Mouse (Mus musculus): ENCODE measurements around the gene Mst1. TPM values are rescaled to one million over a fixed set of nuclear protein-coding genes. Genes with fewer than 3 reads are reported as not detected.
A peak's percentile ranks its signal among the peaks of the same experiment; 100 is the strongest.

Gene Mst1
- total RNA-seq, 2 experiments from 2014 or later = 6.6 to 48.8 TPM

- no peak for ATAC-seq (replicated peaks; ENCODE audit: low FRiP score, poor library complexity, severe bottlenecking)
Measured at GRCm38 (mm10) chr9:108055661-108056237, 24.5 kb upstream of the Mst1 start.

GRCm38 (mm10) chr9:108056361-108057261 is 23.6 kb upstream of the Mst1 start:
- no peak for ATAC-seq (replicated peaks; ENCODE audit: low FRiP score, poor library complexity, severe bottlenecking)

GRCm38 (mm10) chr9:108057262-108057562 is 23.0 kb upstream of the Mst1 start:
- no peak for ATAC-seq (replicated peaks; ENCODE audit: low FRiP score, poor library complexity, severe bottlenecking)

- no peak for ATAC-seq (replicated peaks; ENCODE audit: low FRiP score, poor library complexity, severe bottlenecking)
Measured at GRCm38 (mm10) chr9:108058291-108058690, 21.9 kb upstream of the Mst1 start.

- no peak for ATAC-seq (replicated peaks; ENCODE audit: low FRiP score, poor library complexity, severe bottlenecking)
Measured at GRCm38 (mm10) chr9:108062142-108062541, 18.1 kb upstream of the Mst1 start.

DNA sequence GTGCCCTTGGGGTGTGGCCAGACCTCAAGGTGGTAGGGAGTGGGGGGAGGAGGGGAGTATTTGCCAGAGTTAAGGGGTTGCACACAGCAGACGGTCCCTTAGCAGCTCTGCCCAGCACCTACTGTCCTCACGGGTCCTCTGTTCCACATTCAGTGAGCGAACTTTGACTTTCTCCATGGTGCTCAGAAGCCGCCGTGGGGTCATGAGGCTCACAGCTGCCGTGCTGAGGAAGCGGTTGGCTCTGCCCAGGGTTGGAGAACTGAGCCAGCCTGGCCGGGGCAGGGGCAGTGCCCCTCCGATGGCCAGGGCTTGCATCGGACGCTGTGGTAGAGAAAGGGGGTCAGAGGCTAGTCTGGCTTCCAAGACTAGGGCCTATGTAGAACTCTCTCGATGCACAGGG is 16.9 kb upstream of the Mst1 start:
- no peak for ATAC-seq (replicated peaks; ENCODE audit: low FRiP score, poor library complexity, severe bottlenecking)

GRCm38 (mm10) chr9:108065491-108066011 is 14.7 kb upstream of the Mst1 start:
- ATAC-seq (replicated peaks; ENCODE audit: low FRiP score, poor library complexity, severe bottlenecking) = peak; percentile 65

- ATAC-seq (replicated peaks; ENCODE audit: low FRiP score, poor library complexity, severe bottlenecking) = no peak
Measured at GRCm38 (mm10) chr9:108067199-108067598, 13.0 kb upstream of the Mst1 start.

GRCm38 (mm10) chr9:108067900-108068299 is 12.3 kb upstream of the Mst1 start:
- peak; percentile 63 for ATAC-seq (replicated peaks; ENCODE audit: low FRiP score, poor library complexity, severe bottlenecking)

- no peak for ATAC-seq (replicated peaks; ENCODE audit: low FRiP score, poor library complexity, severe bottlenecking)
Measured at GRCm38 (mm10) chr9:108069007-108069406, 11.2 kb upstream of the Mst1 start.

DNA sequence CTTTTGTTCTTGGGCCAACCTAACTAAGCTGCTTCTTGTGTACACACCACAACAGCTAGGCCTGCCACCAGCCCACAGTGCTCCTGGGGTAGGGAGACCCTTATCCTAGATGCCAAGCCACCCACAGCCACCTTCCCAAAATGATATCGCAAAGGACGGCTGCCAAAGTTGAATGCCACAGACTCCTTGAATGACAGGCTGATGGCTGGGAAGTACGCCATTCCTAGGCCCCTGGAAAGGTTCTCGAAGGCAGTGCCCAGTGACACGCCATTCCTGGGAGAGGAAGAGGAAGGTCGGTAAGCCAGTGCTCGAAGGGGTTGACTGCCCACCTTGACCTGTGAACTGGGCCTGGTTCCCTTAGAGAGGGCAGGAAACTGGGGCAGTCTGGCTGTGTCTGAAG is 10.7 kb upstream of the Mst1 start:
- ATAC-seq (replicated peaks; ENCODE audit: low FRiP score, poor library complexity, severe bottlenecking) = no peak

DNA sequence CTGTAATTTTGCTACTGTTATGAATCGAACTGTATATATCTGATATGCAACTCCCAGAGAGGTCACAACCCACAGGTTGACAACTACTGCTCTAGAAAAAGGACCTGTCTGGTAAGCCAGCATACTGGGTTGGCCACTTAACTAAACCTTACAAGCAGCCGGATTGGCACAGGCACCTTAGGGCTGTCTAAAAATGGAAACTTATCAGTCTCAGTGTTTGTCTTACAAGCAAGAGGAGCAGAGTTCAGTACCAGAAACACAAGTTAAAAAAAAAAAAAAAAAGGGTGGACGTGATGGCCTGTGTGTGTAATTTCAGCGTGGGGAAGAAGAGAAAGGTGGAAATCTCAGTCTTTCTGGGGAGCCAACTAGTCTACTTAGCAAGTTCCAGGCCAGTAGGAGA is 8.4 kb upstream of the Mst1 start:
- no peak for ATAC-seq (replicated peaks; ENCODE audit: low FRiP score, poor library complexity, severe bottlenecking)

GRCm38 (mm10) chr9:108072481-108072924 is 7.7 kb upstream of the Mst1 start:
- no peak for ATAC-seq (replicated peaks; ENCODE audit: low FRiP score, poor library complexity, severe bottlenecking)

DNA sequence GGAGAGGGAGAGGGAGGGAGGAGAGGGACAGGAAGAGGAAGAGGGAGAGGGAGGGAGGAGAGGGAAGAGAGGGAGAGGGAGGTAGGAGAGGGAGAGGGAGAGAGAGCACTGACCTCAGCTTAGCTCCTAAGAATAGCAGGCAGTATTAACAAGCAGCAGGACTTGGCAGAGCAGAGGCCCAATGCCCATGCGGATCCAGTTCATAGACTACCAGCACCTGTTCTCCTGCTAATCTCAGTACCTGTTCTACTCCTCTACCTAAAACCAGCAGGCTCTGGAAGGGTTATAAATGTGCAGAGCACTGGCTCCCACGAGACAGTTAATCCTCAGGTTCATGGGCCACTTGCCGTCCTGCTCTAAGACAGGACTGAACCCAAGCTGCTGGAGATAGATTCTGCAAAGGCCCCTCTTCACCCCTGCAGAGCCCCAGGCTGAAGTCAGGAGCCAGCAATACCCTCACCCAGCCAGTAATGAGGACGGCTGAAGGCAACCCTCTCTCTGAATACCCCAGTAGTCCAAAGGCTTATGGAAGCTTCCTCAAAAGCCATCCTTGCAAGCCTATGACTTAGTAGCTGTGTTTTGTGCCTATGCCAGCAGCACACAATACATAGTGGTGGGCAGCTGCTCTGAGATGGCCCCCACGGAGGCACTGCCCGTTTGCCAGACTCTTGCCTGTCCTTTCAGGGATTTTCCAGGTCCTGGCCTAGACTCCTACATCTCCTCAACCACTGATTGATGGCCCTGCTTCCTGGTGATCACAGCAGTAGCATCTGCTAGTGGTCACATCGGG is 6.9 kb upstream of the Mst1 start:
- ATAC-seq (replicated peaks; ENCODE audit: low FRiP score, poor library complexity, severe bottlenecking) = no peak

DNA sequence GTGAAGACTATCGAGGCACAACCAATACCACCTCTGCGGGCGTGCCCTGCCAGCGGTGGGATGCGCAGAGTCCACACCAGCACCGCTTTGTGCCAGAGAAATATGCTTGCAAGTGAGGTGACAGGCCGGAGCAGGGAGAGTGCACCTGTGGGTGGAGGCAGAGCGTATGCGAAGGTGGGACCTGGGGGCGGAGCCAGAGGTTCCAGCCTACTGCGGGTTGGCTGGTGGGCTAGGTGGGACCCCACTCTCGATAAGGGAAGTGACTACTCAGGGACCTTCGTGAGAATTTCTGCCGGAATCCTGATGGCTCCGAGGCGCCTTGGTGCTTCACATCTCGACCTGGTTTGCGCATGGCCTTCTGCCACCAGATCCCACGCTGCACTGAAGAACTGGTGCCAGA is 2.3 kb downstream of the Mst1 start:
- peak; percentile 12; the same call in 1 of the 2 replicates for ATAC-seq (replicated peaks; ENCODE audit: low FRiP score, poor library complexity, severe bottlenecking)

GRCm38 (mm10) chr9:108082988-108083431 is 2.8 kb downstream of the Mst1 start, which contains the start of gene Rnf123:
Rnf123 (minus strand) TSS chr9:108083346.
- peak; percentile 33 for ATAC-seq (replicated peaks; ENCODE audit: low FRiP score, poor library complexity, severe bottlenecking)

DNA sequence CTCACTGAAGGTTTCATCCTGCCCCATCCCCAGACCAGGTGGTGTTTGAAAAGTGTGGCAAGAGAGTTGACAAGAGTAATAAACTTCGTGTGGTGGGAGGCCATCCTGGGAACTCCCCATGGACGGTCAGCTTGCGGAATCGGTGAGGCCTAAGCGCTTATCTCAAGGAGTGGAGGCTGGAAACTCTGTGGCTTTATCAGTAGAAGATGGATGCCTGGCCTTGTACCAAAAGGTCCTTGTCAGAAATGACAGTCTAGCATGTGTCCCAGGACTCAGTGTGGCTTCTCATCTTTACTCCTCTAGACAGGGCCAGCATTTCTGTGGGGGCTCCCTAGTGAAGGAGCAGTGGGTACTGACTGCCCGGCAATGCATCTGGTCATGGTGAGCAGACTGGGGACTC is 3.3 kb downstream of the Mst1 start:
- peak; percentile 12 for ATAC-seq (replicated peaks; ENCODE audit: low FRiP score, poor library complexity, severe bottlenecking)

DNA sequence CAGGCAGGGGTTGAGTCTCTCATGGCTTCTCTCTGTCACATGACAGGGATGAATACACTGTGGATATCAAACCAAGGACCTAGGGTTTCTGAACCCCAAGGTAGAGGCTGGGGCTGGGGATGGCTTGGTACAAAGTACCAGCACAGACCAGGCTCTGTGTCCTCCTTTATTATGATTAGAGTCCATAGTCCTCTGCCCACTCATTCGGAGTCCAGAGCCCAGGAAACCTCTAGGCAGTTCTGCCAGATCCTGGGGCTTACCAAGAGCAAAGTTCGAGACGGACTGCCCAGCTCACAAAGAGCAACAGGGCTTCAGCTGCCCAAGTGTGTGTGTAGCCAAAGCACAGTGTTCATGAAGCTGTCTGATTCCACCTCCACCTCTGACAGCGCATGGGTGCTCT is 5.0 kb downstream of the Mst1 start:
- no peak for ATAC-seq (replicated peaks; ENCODE audit: low FRiP score, poor library complexity, severe bottlenecking)

GRCm38 (mm10) chr9:108090611-108091120 is 10.4 kb downstream of the Mst1 start:
- ATAC-seq (replicated peaks; ENCODE audit: low FRiP score, poor library complexity, severe bottlenecking) = no peak

GRCm38 (mm10) chr9:108093586-108093985 is 13.3 kb downstream of the Mst1 start:
- ATAC-seq (replicated peaks; ENCODE audit: low FRiP score, poor library complexity, severe bottlenecking) = no peak
